Mouse (Mus musculus) liver, embryonic 13.5 days (tissue): ENCODE measurements around the gene 4930469K13Rik. TPM values are rescaled to one million over a fixed set of nuclear protein-coding genes. Genes with fewer than 3 reads are reported as not detected.

Source experiments
- ATAC-seq: fragments of 200-750 bp; cut with Nextera tagmentation; 2 replicates; pipeline ENCODE4 v1.8.0; 2017; ENCODE audit warnings: low read depth, mild to moderate bottlenecking, moderate number of reproducible peaks, moderate library complexity
- DNase-seq: peaks from one replicate; pipeline ENCODE4 v3.0.0; 2022
- H3K27ac ChIP-seq: fragments of 300-500 bp; sonication (generic); 2 replicates; pipeline ENCODE4 v1.5.1; 2015; ENCODE audit warnings: moderate library complexity, mild to moderate bottlenecking, inconsistent platforms
- H3K27me3 ChIP-seq: fragments of 300-500 bp; sonication (generic); 2 replicates; pipeline ENCODE4 v1.6.1; 2015; ENCODE audit warnings: mild to moderate bottlenecking, inconsistent platforms
- H3K36me3 ChIP-seq: fragments of 300-500 bp; sonication (generic); 2 replicates; pipeline ENCODE4 v1.6.1; 2015; ENCODE audit warnings: mild to moderate bottlenecking, inconsistent platforms
- H3K4me1 ChIP-seq: fragments of 300-500 bp; sonication (generic); replicated peaks from 2 replicates; pipeline ENCODE4 v1.6.1; 2015; ENCODE audit warnings: inconsistent platforms
- H3K4me2 ChIP-seq: fragments of 300-500 bp; sonication (generic); 2 replicates; pipeline ENCODE4 v1.6.1; 2015; ENCODE audit warnings: inconsistent platforms, mild to moderate bottlenecking, moderate library complexity
- H3K4me3 ChIP-seq: fragments of 300-500 bp; sonication (generic); replicated peaks from 2 replicates; pipeline ENCODE4 v1.5.1; 2015; ENCODE audit warnings: mild to moderate bottlenecking, inconsistent platforms
- H3K9ac ChIP-seq: fragments of 300-500 bp; sonication (generic); 2 replicates; pipeline ENCODE4 v1.6.1; 2015; ENCODE audit warnings: mild to moderate bottlenecking, inconsistent platforms
- H3K9me3 ChIP-seq: fragments of 300-500 bp; sonication (generic); replicated peaks from 2 replicates; pipeline ENCODE4 v1.6.1; 2016; ENCODE audit warnings: inconsistent platforms
- WGBS: fragments of 180-500 bp; shearing (Covaris S2); methylation state at CpG from one replicate; pipeline ENCODE4 v1.1.7; 2015; ENCODE audit not compliant: insufficient replicate concordance; 5-methylcytosine and 5-hydroxymethylcytosine counted together
- polyA plus RNA-seq: library from polyadenylated mRNA; unstranded; fragments of >200 nt; fragmentation: Nextera tagmentation; extraction: Ambion mirVana; gene quantifications from 2 replicates; pipeline ENCODE4 v1.2.1, GENCODE M21; 2015

4930469K13Rik gene
- polyA plus RNA-seq, 1 experiment from 2014 or later: not detected

DNA sequence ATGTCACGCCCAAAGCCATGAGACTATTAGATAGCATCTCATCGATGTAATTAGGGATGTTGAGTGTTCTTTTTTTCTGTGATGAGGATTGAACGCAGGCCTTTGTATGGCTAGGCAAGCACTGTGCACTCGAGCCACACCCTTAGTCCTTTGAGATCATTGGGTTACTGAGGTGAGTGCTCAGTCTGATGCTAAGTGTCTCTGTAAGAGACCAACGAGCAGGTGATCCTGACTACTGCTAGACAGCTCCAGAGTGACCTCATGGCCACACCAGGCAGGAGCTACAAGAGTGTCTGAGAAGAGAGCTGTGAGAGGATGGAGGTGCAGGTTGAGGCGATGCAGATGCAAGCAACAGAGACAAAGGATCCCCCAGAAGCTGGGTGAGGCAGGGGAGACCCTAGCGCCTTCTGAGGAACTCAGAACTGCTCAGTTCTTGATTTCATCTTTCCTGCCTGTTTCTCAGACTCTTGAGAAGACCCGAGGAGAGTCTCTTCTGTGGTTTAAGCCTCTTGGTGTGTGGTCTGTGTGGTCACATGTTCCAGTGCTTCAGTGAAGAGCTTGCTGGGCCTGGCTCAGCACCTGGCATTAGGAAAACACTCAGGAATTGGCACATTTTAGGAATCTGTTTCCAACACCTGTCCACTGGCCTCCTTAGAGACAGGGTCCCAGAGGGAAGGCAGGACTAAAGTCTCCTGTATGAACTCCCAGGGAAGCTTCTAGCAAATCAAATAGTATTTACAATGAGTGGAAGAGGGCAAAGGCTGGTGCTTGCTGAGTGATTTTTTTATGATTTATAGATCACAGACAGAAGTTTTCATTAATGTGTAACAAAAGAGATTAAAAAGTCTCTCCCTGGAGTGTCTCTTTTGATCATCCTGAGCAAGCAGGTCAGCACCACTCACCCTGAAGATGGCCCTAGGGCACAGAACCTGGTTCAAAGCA, 146.4 kb downstream of the 4930469K13Rik start:
- ATAC-seq: no peak

GRCm38 (mm10) chr11:33951155-33951554, 147.2 kb downstream of the 4930469K13Rik start:
- DNase-seq: no peak
- peaks cover 2% of the 10 kb centered on the region for H3K27me3 ChIP-seq
- no peaks in the 10 kb centered on the region for H3K9me3 ChIP-seq
- no peak for ATAC-seq
- no peak overlapping the region for H3K9ac ChIP-seq
- no peaks in the 10 kb centered on the region for H3K36me3 ChIP-seq
- no peak overlapping the region for H3K27ac ChIP-seq
- H3K4me1 ChIP-seq: no peaks in the 10 kb centered on the region
- no peak overlapping the region for H3K4me3 ChIP-seq
- 67% methylated on average over 5 of the region's 5 CpGs for WGBS
- no peak overlapping the region for H3K4me2 ChIP-seq

More for the DNA sequence above, 146.4 kb downstream of the 4930469K13Rik start:
- H3K36me3 ChIP-seq: no peaks in the 10 kb centered on the region
- 53% methylated on average over 8 of the region's 8 CpGs for WGBS
- H3K27me3 ChIP-seq: peaks cover 2% of the 10 kb centered on the region
- H3K4me2 ChIP-seq: no peak overlapping the region
- no peak overlapping the region for H3K9ac ChIP-seq
- H3K27ac ChIP-seq: no peak overlapping the region
- DNase-seq: no peak
- H3K4me1 ChIP-seq: no peaks in the 10 kb centered on the region
- no peak overlapping the region for H3K4me3 ChIP-seq
- H3K9me3 ChIP-seq: no peaks in the 10 kb centered on the region

- H3K27me3 ChIP-seq: no peaks in the 10 kb centered on the region
- H3K4me2 ChIP-seq: no peak overlapping the region
- H3K4me1 ChIP-seq: no peaks in the 10 kb centered on the region
- no peak overlapping the region for H3K9ac ChIP-seq
- 23% methylated on average over 4 of the region's 4 CpGs for WGBS
- H3K4me3 ChIP-seq: no peak overlapping the region
- H3K36me3 ChIP-seq: no peaks in the 10 kb centered on the region
- no peak for ATAC-seq
- H3K27ac ChIP-seq: no peak overlapping the region
- DNase-seq: no peak
- H3K9me3 ChIP-seq: no peaks in the 10 kb centered on the region
These were observed 151.9 kb downstream of the 4930469K13Rik start for GRCm38 (mm10) chr11:33946501-33946900.

- H3K36me3 ChIP-seq: no peaks in the 10 kb centered on the region
- WGBS: 66% methylated on average over 9 of the region's 9 CpGs
- no peak for ATAC-seq
- no peaks in the 10 kb centered on the region for H3K4me1 ChIP-seq
- DNase-seq: no peak
- no peaks in the 10 kb centered on the region for H3K9me3 ChIP-seq
- H3K9ac ChIP-seq: no peak overlapping the region
- no peak overlapping the region for H3K4me3 ChIP-seq
- H3K27ac ChIP-seq: no peak overlapping the region
- H3K27me3 ChIP-seq: no peaks in the 10 kb centered on the region
- no peak overlapping the region for H3K4me2 ChIP-seq
These were observed 153.5 kb downstream of the 4930469K13Rik start for GRCm38 (mm10) chr11:33944786-33945328.

DNA sequence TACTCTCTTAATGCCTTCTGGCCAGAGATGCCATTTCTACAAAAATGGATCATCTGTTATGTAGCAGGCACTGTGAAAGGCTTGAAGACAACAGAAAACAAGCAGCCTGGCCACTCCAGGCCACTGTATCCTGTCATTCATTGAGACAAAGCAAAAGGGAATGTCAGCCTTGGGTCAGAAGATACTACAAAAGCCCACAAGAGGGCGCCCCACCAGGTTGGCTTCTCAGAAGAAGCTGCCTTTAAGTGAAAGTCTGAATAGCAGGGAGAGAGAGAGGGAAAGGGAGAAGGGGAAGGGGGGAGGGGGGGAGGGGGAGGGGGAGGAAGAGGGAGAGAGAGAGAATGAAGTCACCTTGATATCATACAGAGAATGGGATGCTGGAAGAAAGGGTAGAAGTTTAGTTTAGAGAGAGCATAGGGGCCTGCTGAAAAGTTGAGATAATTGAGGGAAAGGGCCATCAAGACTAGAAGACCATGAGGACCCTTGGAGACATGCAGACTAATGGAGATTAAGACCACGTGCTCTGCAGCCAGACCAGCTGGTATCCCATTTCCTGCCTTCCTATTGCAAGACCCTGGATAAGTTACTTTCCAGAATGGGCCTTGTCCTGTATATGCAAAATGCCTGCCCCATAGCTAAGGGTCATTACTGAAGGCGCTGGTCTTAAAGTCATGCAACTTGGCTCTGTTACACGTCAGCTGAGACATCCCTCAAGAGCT, 154.1 kb downstream of the 4930469K13Rik start:
- no peak overlapping the region for H3K4me2 ChIP-seq
- DNase-seq (no peak), ATAC-seq (no peak)
- H3K4me3 ChIP-seq: no peak overlapping the region
- H3K4me1 ChIP-seq: peaks cover 5% of the 10 kb centered on the region
- no peaks in the 10 kb centered on the region for H3K9me3 ChIP-seq
- WGBS: 56% methylated on average over 4 of the region's 4 CpGs
- no peaks in the 10 kb centered on the region for H3K36me3 ChIP-seq
- no peaks in the 10 kb centered on the region for H3K27me3 ChIP-seq
- no peak overlapping the region for H3K9ac ChIP-seq
- no peak overlapping the region for H3K27ac ChIP-seq

DNA sequence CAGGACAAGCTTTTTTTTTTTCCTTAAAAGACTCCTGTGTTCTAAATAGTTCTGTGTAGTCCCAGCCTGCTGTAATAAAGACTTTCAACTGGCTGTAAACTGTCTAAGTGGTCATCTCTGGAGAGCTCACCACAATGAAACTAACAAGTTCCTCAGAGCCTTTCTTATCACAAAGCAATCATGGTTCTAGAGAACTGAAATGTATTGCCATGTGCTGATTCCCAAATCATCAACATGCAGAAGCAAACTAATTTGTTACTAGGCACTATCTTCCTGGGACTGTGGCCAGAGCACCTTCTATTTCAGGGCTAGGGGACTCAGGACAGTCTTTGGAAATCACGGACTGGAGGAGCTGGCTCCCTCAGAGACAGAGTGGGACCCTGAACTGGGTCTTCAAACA, 154.8 kb downstream of the 4930469K13Rik start:
- H3K9ac ChIP-seq: no peak overlapping the region
- WGBS: 41% methylated on average over 1 of the region's 1 CpGs

GRCm38 (mm10) chr11:33939456-33940113, 158.8 kb downstream of the 4930469K13Rik start:
- H3K27me3 ChIP-seq: no peaks in the 10 kb centered on the region
- DNase-seq (no peak), ATAC-seq (no peak)
- WGBS: 22% methylated on average over 4 of the region's 4 CpGs
- no peaks in the 10 kb centered on the region for H3K36me3 ChIP-seq
- no peak overlapping the region for H3K27ac ChIP-seq
- no peak overlapping the region for H3K4me3 ChIP-seq
- no peak overlapping the region for H3K9ac ChIP-seq
- peaks cover 10% of the 10 kb centered on the region for H3K4me1 ChIP-seq
- no peaks in the 10 kb centered on the region for H3K9me3 ChIP-seq
- H3K4me2 ChIP-seq: no peak overlapping the region

More for the DNA sequence above, 154.8 kb downstream of the 4930469K13Rik start:
- Histone ChIP-seq H3K36me3 (no peaks in the 10 kb centered on the region), H3K4me3 (no peak overlapping the region), H3K4me2 (no peak overlapping the region), H3K27me3 (no peaks in the 10 kb centered on the region), H3K4me1 (peaks cover 10% of the 10 kb centered on the region), H3K9me3 (no peaks in the 10 kb centered on the region), H3K27ac (no peak overlapping the region)
- ATAC-seq: no peak
- DNase-seq: no peak

- Histone ChIP-seq H3K27me3 (no peaks in the 10 kb centered on the region), H3K4me1 (peaks cover 10% of the 10 kb centered on the region), H3K9me3 (no peaks in the 10 kb centered on the region), H3K4me3 (no peak overlapping the region), H3K9ac (no peak overlapping the region), H3K27ac (no peak overlapping the region), H3K36me3 (no peaks in the 10 kb centered on the region), H3K4me2 (no peak overlapping the region)
- DNase-seq: no peak
- WGBS: 14% methylated on average over 7 of the region's 7 CpGs
- ATAC-seq: no peak
These were observed 159.6 kb downstream of the 4930469K13Rik start for GRCm38 (mm10) chr11:33938561-33939274.

DNA sequence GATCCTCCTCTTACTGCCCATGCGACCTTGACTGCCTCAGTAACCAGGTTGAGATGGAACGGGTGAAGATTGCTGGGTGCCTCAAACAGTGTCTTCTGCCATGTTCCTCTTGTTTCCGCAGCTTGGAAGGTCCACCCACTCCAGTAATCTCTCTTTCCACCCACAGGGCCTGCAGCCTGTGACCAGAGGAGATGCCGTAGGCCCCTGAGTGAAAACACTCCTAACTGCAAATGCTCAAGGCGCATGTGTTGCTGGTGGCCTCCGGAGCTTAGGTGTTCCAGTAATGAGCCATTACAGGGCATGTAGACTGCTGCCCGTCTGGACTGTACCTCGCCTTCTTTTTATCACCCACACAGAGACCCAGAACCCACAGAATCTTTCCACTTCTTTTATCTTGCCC, 160.7 kb downstream of the 4930469K13Rik start:
- H3K27me3 ChIP-seq: no peaks in the 10 kb centered on the region
- no peak for DNase-seq
- H3K36me3 ChIP-seq: no peaks in the 10 kb centered on the region
- ATAC-seq: no peak
- 69% methylated on average over 8 of the region's 8 CpGs for WGBS
- H3K9me3 ChIP-seq: no peaks in the 10 kb centered on the region
- H3K4me3 ChIP-seq: no peak overlapping the region
- peaks cover 15% of the 10 kb centered on the region for H3K4me1 ChIP-seq
- H3K27ac ChIP-seq: no peak overlapping the region
- H3K4me2 ChIP-seq: no peak overlapping the region
- no peak overlapping the region for H3K9ac ChIP-seq

DNA sequence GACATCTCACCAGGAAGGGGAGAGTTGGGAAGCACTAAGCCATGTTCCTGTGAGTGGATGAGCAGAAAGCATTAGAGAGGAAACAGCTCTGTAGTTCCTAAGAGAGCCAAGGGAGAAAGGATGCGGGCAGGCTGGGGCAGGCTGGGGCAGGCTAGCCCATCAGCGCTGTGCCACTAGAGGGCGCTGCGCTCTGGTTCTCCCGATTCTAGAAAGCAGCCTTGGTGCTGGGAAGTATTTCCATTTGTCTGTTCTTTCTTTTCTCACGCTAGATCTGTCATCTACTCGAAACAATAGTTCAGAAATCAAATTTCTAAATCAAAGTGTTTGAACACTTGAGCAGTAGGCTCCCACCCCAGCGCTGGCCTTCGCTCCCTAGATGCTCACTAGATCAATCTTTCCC, 164.1 kb downstream of the 4930469K13Rik start:
- no peak overlapping the region for H3K4me2 ChIP-seq
- H3K27me3 ChIP-seq: no peaks in the 10 kb centered on the region
- no peaks in the 10 kb centered on the region for H3K9me3 ChIP-seq
- H3K4me3 ChIP-seq: no peak overlapping the region
- no peaks in the 10 kb centered on the region for H3K36me3 ChIP-seq
- 52% methylated on average over 9 of the region's 9 CpGs for WGBS
- ATAC-seq (no peak), DNase-seq (no peak)
- no peak overlapping the region for H3K9ac ChIP-seq
- H3K4me1 ChIP-seq: peaks cover 24% of the 10 kb centered on the region
- no peak overlapping the region for H3K27ac ChIP-seq
